Mouse (Mus musculus) bone marrow macrophage, adult 2 months (primary cell): ENCODE measurements around the gene Fkbp1b.

Experiments used
- CTCF ChIP-seq: IDR thresholded peaks from 2 replicates; pipeline ENCODE4 v1.5.1; 2012; ENCODE audit warnings: low read depth, mild to moderate bottlenecking, low read length, moderate library complexity
- POLR2A ChIP-seq: IDR thresholded peaks from 2 replicates; pipeline ENCODE4 v1.6.1; 2012; ENCODE audit warnings: mild to moderate bottlenecking, low read depth, low read length, borderline replicate concordance

GRCm38 (mm10) chr12:4888739-4889138 is 47.3 kb upstream of the Fkbp1b start:
- TF ChIP-seq CTCF (no peak), POLR2A (no peak)
